Mouse (Mus musculus) stomach, embryonic 15.5 days (tissue): ENCODE data around the gene Bicdl1. TPM values are rescaled to one million over a fixed set of nuclear protein-coding genes. Genes with fewer than 3 reads are reported as not detected.

Source experiments
- ATAC-seq: fragments of 200-750 bp; cut with Nextera tagmentation; 2 replicates; pipeline ENCODE4 v1.8.0; 2017; ENCODE audit warnings: low read depth, moderate number of reproducible peaks, moderate TSS enrichment; ENCODE audit not compliant: insufficient read depth, low FRiP score
- H3K27ac ChIP-seq: fragments of 300-500 bp; sonication (generic); 2 replicates; pipeline ENCODE4 v1.5.1; 2015; ENCODE audit warnings: mild to moderate bottlenecking, inconsistent platforms
- H3K27me3 ChIP-seq: fragments of 300-500 bp; sonication (generic); replicated peaks from 2 replicates; pipeline ENCODE4 v1.6.1; 2015; ENCODE audit warnings: inconsistent platforms
- H3K36me3 ChIP-seq: fragments of 300-500 bp; sonication (generic); 2 replicates; pipeline ENCODE4 v1.6.1; 2015; ENCODE audit warnings: inconsistent platforms
- H3K4me1 ChIP-seq: fragments of 300-500 bp; sonication (generic); 2 replicates; pipeline ENCODE4 v1.6.1; 2015; ENCODE audit warnings: inconsistent platforms
- H3K4me2 ChIP-seq: fragments of 300-500 bp; sonication (generic); 2 replicates; pipeline ENCODE4 v1.6.1; 2015; ENCODE audit warnings: mild to moderate bottlenecking, inconsistent platforms
- H3K4me3 ChIP-seq: fragments of 300-500 bp; sonication (generic); replicated peaks from 2 replicates; pipeline ENCODE4 v1.5.1; 2015; ENCODE audit warnings: inconsistent platforms
- H3K9ac ChIP-seq: fragments of 300-500 bp; sonication (generic); 2 replicates; pipeline ENCODE4 v1.6.1; 2015; ENCODE audit warnings: inconsistent platforms
- H3K9me3 ChIP-seq: fragments of 300-500 bp; sonication (generic); 2 replicates; pipeline ENCODE4 v1.6.1; 2016; ENCODE audit warnings: inconsistent platforms
- WGBS: fragments of 180-500 bp; shearing (Covaris S2); methylation state at CpG from one replicate; pipeline ENCODE4 v1.1.7; 2015; 5-methylcytosine and 5-hydroxymethylcytosine counted together
- polyA plus RNA-seq: library from polyadenylated mRNA; unstranded; fragments of >200 nt; fragmentation: Nextera tagmentation; extraction: Ambion mirVana; gene quantifications from 2 replicates; pipeline ENCODE4 v1.2.1, GENCODE M21; 2015

Gene Bicdl1
- polyA plus RNA-seq, 1 experiment from 2014 or later, result 11.1 TPM

DNA sequence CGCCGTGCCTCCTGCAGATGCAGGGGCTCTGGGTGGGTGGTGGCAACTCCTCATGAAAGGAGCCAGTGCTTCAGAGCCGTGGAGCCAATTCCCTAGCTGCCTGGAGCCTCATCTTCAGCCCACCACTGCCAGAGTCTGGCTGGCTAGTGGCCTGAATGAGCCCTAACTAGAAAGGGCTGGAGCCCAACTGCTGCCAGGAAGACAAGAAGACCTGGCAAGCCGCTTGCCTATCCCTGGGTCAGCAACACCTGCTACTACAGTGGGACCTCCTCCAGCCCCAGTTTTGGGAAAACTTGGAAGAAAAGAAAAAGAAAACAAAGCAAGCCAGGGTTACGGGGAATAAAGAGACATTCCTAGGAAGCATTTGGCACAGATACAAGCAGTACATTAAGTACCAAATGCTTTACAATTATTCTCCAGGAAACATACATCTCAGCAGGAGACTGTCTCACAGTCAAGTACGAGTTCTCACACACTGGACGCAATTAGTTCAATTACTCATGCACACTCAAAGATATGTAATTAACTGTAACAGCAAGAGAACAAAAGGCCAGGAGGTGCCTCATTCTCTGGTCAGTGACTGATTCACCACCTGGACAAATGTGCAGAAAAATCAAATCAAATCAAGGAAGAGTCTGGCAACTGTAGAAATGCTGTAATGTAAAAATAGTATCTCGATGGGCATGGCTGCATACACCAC is 64.9 kb downstream of the Bicdl1 start:
- H3K27ac ChIP-seq, result no peak overlapping the region
- H3K27me3 ChIP-seq, result no peaks in the 10 kb centered on the region
- no peak overlapping the region for H3K9ac ChIP-seq
- 63% methylated on average over 8 of the region's 8 CpGs for WGBS
- H3K36me3 ChIP-seq, result no peaks in the 10 kb centered on the region
- H3K4me3 ChIP-seq, result no peak overlapping the region
- ATAC-seq, result no peak
- no peak overlapping the region for H3K4me2 ChIP-seq
- H3K9me3 ChIP-seq, result no peaks in the 10 kb centered on the region
- H3K4me1 ChIP-seq, result 0 out of 2 replicates have a peak, but pooled peaks cover 7% of the 10 kb centered on the region

DNA sequence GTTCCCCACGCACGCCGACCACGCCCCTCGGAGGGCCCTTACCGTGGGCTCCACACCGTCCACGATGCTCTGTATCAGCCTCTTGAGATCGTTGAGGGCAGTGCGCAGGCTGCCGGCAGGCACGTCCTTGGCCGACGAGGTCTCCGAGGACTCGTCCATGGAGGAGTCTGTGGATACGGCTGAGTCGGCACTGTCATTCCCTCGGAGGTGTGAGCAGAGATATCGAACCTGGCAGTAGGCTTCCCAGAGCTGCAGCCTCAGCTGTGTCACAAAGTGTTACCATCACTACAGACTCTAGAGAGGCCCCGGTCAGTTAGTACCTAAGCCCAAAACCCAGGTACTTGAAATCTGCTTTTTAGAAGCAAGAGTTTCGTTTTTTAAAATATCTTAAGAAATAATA is 68.8 kb downstream of the Bicdl1 start:
- H3K9ac ChIP-seq, result no peak overlapping the region
- H3K4me3 ChIP-seq, result no peak overlapping the region
- 0 out of 2 replicates have a peak, but pooled peaks cover 3% of the 10 kb centered on the region for H3K4me1 ChIP-seq
- no peaks in the 10 kb centered on the region for H3K27me3 ChIP-seq
- 78% methylated on average over 22 of the region's 22 CpGs for WGBS
- no peak overlapping the region for H3K4me2 ChIP-seq
- ATAC-seq, result no peak
- H3K9me3 ChIP-seq, result no peaks in the 10 kb centered on the region
- no peak overlapping the region for H3K27ac ChIP-seq
- no peaks in the 10 kb centered on the region for H3K36me3 ChIP-seq

DNA sequence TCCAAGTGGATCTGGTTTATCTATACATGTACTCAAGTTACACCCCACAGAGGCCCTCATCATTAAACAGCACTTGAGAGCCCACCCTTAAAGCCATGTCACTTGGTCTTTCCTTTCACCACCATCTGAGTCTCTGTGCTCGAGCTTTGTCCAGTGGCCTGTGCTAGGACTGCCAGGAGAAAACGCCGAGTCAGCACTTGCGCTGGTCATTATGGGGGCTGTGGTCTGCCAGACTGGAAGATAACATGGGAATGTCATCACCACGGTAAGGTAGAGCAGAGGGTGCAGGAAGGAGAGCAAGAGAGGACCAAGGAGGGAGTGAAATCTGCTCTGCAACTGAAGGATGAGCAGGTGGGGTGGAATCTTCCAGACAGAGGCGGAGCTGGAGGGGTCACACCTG is 73.1 kb downstream of the Bicdl1 start:
- no peak overlapping the region for H3K4me2 ChIP-seq
- ATAC-seq, result no peak
- H3K27ac ChIP-seq, result no peak overlapping the region
- no peaks in the 10 kb centered on the region for H3K4me1 ChIP-seq
- H3K4me3 ChIP-seq, result no peak overlapping the region
- H3K9ac ChIP-seq, result no peak overlapping the region
- no peaks in the 10 kb centered on the region for H3K9me3 ChIP-seq
- no peaks in the 10 kb centered on the region for H3K36me3 ChIP-seq
- H3K27me3 ChIP-seq, result no peaks in the 10 kb centered on the region
- WGBS, result 78% methylated on average over 6 of the region's 6 CpGs

DNA sequence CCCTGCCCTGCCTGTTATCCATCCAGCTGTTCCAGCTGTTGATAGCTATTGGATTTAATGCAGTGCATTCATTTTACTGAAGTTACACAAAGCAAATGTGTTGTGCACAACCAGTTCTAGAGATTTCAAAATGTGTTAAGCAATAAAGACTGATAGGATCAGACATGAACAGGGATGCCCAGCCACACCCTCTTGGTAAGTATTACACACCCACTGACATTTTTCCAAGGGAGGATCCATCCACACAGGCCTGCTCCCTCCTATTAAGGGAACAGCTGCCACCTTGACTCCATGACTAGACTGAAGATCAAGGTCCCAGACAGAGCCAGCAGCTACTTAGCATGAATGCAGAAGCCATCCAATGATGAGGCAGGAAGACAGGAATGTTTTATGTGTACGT is 74.2 kb downstream of the Bicdl1 start:
- Histone ChIP-seq H3K27ac (no peak overlapping the region), H3K4me1 (peaks cover 1% of the 10 kb centered on the region; the same call in 1 of the 2 replicates), H3K9ac (no peak overlapping the region), H3K4me3 (no peak overlapping the region), H3K36me3 (no peaks in the 10 kb centered on the region), H3K9me3 (no peaks in the 10 kb centered on the region), H3K27me3 (no peaks in the 10 kb centered on the region), H3K4me2 (no peak overlapping the region)
- ATAC-seq, result no peak
- WGBS, result 71% methylated on average over 1 of the region's 1 CpGs

DNA sequence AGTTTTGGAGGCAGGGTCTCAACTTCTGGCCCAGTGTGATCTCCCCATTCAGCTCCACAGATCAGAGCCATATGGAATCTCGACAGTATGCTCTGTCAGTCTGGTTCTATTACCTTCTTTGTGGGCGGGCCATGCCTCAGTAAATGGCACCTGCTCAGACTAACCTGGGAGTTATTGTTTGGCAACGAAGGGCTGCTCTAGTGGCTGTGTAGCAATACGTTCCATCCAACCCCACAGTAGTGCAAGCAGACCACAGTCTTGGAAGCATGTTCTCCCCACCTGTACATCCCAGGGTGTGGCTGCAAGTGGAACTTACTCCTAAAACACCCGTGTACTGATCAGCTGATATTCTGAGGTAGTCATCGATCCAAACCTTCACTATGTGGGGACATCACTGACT is 74.7 kb downstream of the Bicdl1 start:
- Histone ChIP-seq H3K4me2 (no peak overlapping the region), H3K27ac (no peak overlapping the region), H3K9ac (no peak overlapping the region), H3K4me3 (no peak overlapping the region), H3K9me3 (no peaks in the 10 kb centered on the region), H3K36me3 (no peaks in the 10 kb centered on the region), H3K27me3 (no peaks in the 10 kb centered on the region), H3K4me1 (peaks cover 7% of the 10 kb centered on the region; the same call in 1 of the 2 replicates)
- ATAC-seq, result no peak
- 59% methylated on average over 6 of the region's 6 CpGs for WGBS

DNA sequence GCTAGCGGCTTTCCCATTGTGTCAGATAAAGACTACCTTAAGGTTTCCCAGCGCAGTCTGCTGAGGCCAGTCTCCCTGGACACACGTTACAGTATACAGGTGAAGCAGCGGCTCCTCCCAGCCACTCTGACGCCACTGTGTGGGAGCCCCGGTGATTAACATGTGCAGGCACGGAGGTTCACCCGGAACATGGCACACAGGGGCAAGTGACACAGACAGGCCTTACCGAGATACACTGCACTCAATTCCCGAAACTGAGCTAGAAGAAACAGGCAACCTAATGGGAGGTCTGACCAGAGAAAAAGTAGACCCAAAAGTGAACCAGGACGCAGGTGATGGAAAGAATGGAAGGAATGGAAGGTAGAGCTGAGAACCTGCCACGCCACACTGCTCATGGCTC is 77.6 kb downstream of the Bicdl1 start:
- Histone ChIP-seq H3K36me3 (no peaks in the 10 kb centered on the region), H3K4me2 (no peak overlapping the region), H3K4me1 (peaks cover 9% of the 10 kb centered on the region; the same call in 1 of the 2 replicates), H3K9me3 (no peaks in the 10 kb centered on the region), H3K27me3 (no peaks in the 10 kb centered on the region), H3K27ac (no peak overlapping the region), H3K4me3 (no peak overlapping the region), H3K9ac (no peak overlapping the region)
- WGBS, result 85% methylated on average over 12 of the region's 12 CpGs
- ATAC-seq, result no peak

DNA sequence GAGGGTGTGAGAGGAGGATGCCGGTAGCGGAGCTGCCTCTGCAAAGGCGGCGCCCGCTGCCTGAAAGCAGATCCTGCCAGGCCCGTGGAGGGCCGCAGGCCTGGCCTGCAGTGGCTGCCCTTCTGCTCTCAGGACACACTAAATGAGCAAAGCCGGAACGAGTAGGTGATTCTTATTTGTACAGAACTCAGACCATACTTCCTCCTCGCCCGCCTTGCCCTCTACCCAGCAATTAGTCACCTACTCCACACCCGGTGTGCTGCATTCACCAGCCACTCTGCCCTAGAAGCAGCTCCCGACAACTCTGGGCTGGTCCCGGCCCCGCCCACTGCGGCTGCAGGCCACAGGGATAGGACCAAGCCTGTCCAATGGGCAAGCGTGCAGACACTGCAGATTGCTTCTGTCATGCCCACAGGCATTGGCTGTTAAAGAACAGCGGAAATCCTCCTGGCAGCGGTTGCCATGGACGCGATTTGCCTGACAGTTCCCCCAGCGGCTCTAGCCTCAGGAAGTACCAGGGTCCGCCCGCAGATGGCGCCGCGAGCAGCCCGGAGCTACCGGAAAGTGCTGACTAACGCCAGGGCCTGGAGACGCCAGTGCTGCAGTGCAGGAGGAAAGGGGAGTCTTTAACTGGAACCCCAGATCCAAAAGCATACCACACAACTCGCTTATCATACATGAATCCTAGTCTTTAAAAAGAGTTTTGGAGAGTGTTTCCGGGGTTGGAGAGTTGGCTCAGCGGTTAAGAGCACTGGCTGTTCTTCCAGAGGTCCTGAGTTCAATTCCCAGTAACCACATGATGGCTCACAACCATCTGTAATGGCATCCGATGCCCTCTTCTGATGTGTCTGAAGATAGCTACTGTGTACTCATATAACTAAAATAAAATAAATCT is 78.5 kb downstream of the Bicdl1 start:
- Histone ChIP-seq H3K9me3 (no peaks in the 10 kb centered on the region), H3K27me3 (no peaks in the 10 kb centered on the region), H3K27ac (peak overlapping the region; percentile 72), H3K9ac (peak overlapping the region; percentile 16; the same call in 1 of the 2 replicates), H3K36me3 (no peaks in the 10 kb centered on the region), H3K4me2 (peak overlapping the region; percentile 58), H3K4me1 (peaks cover 9% of the 10 kb centered on the region; the same call in 1 of the 2 replicates), H3K4me3 (peak overlapping the region; percentile 43)
- peak; percentile 100 for ATAC-seq
- 3% methylated on average over 35 of the region's 35 CpGs for WGBS

- H3K4me1 ChIP-seq, result peaks cover 9% of the 10 kb centered on the region; the same call in 1 of the 2 replicates
- H3K27ac ChIP-seq, result no peak overlapping the region
- no peaks in the 10 kb centered on the region for H3K27me3 ChIP-seq
- H3K36me3 ChIP-seq, result peaks cover 5% of the 10 kb centered on the region
- no peak overlapping the region for H3K4me3 ChIP-seq
- H3K9me3 ChIP-seq, result no peaks in the 10 kb centered on the region
- peak overlapping the region; percentile 58 for H3K4me2 ChIP-seq
- no peak overlapping the region for H3K9ac ChIP-seq
- 89% methylated on average over 10 of the region's 10 CpGs for WGBS
- ATAC-seq, result no peak
Observed at GRCm38 (mm10) chr5:115651821-115652220, 79.6 kb downstream of the Bicdl1 start.

- H3K9me3 ChIP-seq, result no peaks in the 10 kb centered on the region
- H3K4me1 ChIP-seq, result peaks cover 9% of the 10 kb centered on the region; the same call in 1 of the 2 replicates
- no peaks in the 10 kb centered on the region for H3K27me3 ChIP-seq
- H3K36me3 ChIP-seq, result peaks cover 9% of the 10 kb centered on the region
- no peak overlapping the region for H3K4me2 ChIP-seq
- H3K4me3 ChIP-seq, result no peak overlapping the region
- no peak for ATAC-seq
- WGBS, result 91% methylated on average over 10 of the region's 10 CpGs
- H3K9ac ChIP-seq, result no peak overlapping the region
- H3K27ac ChIP-seq, result no peak overlapping the region
Observed at GRCm38 (mm10) chr5:115650885-115651284, 80.5 kb downstream of the Bicdl1 start.

- no peak overlapping the region for H3K4me2 ChIP-seq
- H3K4me3 ChIP-seq, result no peak overlapping the region
- WGBS, result 89% methylated on average over 8 of the region's 8 CpGs
- peaks cover 9% of the 10 kb centered on the region; the same call in 1 of the 2 replicates for H3K4me1 ChIP-seq
- no peak for ATAC-seq
- H3K36me3 ChIP-seq, result peaks cover 19% of the 10 kb centered on the region
- no peaks in the 10 kb centered on the region for H3K9me3 ChIP-seq
- no peak overlapping the region for H3K27ac ChIP-seq
- no peak overlapping the region for H3K9ac ChIP-seq
- no peaks in the 10 kb centered on the region for H3K27me3 ChIP-seq
Observed at GRCm38 (mm10) chr5:115649699-115650098, 81.7 kb downstream of the Bicdl1 start.

- H3K9me3 ChIP-seq, result no peaks in the 10 kb centered on the region
- no peak overlapping the region for H3K27ac ChIP-seq
- 80% methylated on average over 3 of the region's 3 CpGs for WGBS
- H3K36me3 ChIP-seq, result peaks cover 23% of the 10 kb centered on the region
- H3K4me3 ChIP-seq, result no peak overlapping the region
- peaks cover 9% of the 10 kb centered on the region; the same call in 1 of the 2 replicates for H3K4me1 ChIP-seq
- no peak overlapping the region for H3K4me2 ChIP-seq
- no peaks in the 10 kb centered on the region for H3K27me3 ChIP-seq
- H3K9ac ChIP-seq, result no peak overlapping the region
- ATAC-seq, result no peak
Observed at GRCm38 (mm10) chr5:115648876-115649275, 82.5 kb downstream of the Bicdl1 start.

GRCm38 (mm10) chr5:115644192-115644591 is 87.2 kb downstream of the Bicdl1 start:
- H3K27me3 ChIP-seq, result no peaks in the 10 kb centered on the region

More at GRCm38 (mm10) chr5:115644192-115644591, 87.2 kb downstream of the Bicdl1 start:
- ATAC-seq, result no peak
- no peak overlapping the region for H3K4me2 ChIP-seq
- H3K27ac ChIP-seq, result no peak overlapping the region
- H3K36me3 ChIP-seq, result peaks cover 51% of the 10 kb centered on the region
- H3K4me1 ChIP-seq, result no peaks in the 10 kb centered on the region
- no peak overlapping the region for H3K4me3 ChIP-seq
- H3K9ac ChIP-seq, result no peak overlapping the region
- 66% methylated on average over 9 of the region's 9 CpGs for WGBS
- H3K9me3 ChIP-seq, result no peaks in the 10 kb centered on the region
